Mouse (Mus musculus) brain, embryonic 18.5 days (tissue): ENCODE data around the gene Angptl6.
"Not testable (repeated sequence)": the region's sequence is repeated elsewhere in the genome, so short reads cannot be mapped to it uniquely, and the experiment has no call there.

Experiments used
- DNase-seq: peaks from one replicate; pipeline ENCODE4 v3.0.0-alpha.2; 2012; ENCODE audit warnings: low read depth, low spot score

The Angptl6 gene

DNA sequence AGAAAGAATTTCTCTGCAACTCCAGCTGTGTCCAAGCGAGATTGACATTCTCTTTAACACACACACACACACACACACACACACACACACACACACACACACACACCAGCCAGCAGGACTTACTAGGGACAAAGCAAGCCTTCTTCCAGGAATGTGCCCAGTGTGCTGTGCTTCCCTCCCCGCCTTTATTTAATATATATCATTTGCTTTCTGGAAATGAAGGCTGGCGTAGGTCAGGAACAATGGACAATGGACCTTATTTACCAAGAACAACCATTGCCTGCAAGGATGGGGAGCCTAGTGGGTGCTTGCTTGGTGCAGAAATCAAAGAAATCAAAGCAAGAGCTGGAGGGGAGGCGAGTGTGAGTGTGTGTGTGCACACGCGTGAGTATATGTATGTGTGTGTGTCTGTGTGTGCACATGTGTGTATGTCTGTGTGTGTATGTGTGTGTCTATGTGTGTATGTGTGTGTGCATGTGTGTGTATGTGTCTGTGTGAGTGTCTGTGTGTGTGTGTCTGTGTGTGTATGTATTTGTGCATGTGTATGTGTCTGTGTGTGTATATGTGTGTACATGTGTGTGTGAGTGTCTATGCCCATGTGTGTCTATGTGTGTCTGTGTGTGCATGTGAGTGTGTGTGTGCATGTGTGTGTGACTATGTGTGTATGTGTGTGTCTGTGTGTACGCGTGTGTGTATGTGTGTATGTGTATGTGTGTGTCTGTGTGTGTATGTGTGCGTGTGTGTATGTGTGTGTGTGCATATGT is 42.2 kb downstream of the Angptl6 start:
- no peak for DNase-seq

DNA sequence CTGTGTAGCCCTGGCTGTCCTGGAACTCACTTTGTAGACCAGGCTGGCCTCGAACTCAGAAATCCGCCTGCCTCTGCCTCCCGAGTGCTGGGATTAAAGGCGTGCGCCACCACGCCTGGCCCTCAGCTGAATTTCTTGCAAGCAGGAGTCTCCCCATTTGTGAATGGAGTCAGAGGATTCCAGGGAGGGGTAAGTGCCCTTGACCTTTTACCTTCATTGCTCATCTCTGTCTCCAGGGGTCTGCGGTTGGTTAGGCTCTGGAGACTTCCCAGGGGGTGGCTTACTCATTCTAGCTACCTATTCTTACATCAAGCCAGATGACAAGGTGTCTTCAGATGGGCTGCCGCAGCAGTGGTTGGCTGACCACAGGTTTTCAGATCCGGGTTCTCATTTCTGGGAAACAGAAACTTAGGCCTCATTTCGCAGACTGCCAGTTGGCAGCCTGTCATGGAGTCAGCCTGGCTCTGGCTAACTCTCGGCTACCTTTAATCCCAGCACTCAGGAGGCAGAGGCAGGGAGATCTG is 44.0 kb downstream of the Angptl6 start:
- DNase-seq: not testable (repeated sequence)

DNA sequence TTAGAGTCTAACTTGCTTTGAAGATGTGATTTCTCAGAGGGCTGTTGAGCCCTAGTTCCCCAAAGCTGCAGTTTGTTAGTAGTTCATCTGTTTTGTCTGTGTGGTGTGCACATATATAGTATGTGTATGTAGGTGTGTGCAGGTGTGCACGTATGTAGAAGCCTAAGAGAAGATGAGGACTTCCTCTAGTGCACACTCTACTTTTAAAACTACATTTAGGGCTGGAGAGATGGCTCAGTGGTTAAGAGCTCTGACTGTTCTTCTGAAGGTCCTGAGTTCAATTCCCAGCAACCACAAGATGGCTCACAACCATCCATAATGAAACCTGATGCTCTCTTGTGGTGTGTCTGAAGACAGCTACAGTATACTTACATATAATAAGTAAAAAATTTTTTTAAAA is 44.6 kb downstream of the Angptl6 start:
- no peak for DNase-seq

DNA sequence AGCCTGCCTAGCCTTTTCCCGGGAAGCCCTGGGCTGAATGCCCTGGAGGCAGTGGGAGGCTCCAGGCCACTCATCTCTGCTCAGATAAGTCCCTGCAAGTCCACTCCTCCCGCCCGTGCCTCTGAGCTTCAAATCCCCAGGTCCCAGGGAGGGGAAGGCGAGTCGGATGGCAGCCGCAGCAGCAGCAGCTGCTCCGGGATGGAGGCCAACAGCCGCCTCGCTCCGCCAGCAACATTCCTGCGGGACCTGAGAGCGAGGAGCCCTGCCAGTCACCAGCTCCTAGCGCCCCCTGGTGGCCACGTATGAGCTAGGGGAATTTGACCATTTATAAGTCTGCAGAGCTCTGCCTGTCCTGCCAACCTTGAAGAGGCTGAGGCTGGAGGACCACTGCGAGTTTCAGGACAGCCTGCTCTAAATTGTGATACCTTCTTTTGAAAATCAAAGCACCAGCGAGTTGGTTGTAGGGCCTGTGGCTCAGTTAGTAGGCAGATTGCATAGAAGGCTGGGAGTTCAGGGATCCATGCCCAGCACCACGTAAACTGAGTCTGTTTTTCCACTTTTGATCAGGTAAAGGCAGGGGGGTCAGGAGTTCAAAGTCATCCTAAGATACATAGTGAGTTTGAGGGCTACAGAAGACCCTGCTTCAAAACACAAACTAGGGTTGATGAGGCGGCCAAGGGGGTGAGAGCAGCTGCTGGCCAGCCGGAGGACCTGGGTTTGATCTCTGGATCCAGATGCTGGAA is 48.5 kb downstream of the Angptl6 start:
- peak; percentile 64 for DNase-seq

DNA sequence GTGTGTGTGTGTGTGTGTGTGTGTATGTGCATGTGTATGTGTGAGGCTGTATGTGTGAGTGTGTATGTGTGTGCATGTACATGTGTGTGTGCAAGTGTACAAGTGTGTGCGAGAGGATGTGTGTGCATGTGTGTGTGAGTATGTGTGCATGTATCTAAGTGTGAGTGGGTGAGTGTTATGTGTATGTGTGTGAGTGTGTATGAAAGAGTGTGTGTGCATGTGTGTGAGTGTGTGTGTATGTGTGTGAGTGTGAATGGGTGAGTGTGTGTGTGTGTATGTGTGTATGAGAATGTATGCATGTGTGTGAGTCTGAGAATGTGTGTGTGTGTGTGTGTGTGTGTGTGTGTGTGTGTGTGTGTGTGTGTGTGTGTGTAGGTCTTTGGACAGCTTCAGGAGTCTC is 51.4 kb downstream of the Angptl6 start:
- no peak for DNase-seq

DNA sequence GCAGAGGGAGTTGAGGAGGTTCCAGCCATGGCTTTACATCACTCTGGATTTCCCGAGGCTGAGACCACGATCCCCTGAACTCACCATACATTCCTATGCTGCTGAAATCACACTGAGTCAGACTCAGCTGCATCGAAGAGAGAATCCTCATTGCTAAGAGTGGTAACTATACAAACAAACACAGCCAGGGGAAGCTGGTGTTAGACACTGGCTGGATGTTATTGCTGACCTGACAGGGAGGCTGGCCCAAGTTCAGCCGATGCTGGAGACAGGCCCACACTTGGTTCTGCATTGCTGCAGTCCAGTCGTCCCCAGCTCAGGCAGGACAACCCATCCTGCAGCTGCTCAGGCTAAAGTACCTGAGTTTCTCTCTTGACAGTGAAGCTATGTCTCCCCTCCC is 53.7 kb downstream of the Angptl6 start:
- no peak for DNase-seq
